Mouse (Mus musculus) Muller cell, postnatal 12 days (primary cell): ENCODE measurements around the gene Dapl1.

Source experiments
- DNase-seq: peaks from one replicate; pipeline ENCODE4 v3.0.0-alpha.2; 2015; ENCODE audit errors: inconsistent ontology term

Dapl1 gene

DNA sequence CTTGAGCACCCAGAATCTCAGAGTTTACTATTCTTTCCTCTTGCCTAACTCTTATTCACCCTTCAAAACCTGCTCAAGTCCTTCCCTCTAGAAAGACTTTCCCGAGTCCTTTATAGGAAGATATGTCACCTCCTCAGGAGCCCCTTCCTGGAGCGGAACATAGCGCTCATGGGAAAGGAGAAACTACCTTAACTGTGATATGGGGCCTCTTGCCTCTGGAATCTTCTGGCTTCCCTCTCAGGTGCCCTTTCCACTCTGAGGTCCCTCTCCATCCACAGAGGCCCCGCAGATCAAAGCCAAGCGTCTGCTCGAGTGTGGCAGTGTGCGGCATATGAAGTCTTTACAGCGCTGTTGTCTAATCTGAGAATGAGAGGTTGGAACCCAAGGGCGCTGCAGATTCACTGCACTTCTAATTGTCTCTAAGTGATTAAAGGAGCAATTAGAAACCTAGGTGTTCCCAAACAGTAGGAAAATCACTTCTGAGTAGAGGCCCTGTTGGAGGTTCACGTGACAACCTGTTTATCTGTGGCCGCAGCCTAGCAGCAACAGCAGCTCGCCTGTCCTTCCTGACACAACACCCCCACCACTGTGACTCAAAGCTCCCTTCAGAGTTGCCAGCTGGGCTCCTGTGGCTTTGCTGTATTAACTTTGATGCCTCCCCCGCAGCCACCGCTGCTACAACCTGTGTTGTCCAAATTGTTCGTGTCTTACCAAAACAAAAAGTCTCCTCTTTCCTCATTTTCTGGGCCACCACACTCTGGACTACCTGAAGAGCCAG lies 49.7 kb downstream of the Dapl1 start:
- DNase-seq, result no peak

DNA sequence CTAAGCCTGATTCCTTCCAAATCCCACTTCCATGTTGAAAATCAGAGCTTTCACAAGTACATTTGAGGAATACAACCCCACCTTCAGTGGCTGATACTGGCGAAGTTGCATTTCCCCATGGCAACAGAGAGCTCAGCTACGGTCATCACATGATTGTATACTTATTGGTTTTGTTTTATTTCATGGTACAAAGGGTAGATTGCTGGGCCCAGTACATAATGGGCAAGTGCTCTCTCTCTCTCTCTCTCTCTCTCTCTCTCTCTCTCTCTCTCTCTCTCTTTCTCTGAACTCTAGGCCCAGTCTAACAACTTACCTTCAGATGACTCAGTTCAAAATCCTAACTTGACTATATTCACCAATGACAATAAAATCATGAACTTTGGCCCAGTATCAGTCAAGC lies 52.5 kb downstream of the Dapl1 start:
- no peak for DNase-seq

DNA sequence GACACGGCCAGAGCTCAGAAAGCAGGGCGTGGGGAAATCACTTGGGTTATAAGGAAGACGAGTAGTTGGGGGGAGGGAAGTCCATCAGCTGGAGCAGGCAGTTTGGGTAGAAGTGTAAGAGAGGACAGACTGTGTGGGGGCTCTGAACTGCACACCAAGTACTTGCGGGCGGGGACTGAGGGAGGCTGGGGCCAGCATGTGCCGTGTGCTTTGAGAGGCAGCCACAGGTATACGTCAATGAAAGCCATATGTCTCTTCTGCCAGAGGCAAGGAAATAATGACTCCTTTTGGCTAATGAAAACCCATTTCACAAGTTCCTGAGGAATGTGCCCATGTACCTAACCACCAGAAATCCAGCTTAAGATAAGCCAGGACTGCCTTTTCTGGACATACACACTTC lies 53.6 kb downstream of the Dapl1 start:
- no peak for DNase-seq

DNA sequence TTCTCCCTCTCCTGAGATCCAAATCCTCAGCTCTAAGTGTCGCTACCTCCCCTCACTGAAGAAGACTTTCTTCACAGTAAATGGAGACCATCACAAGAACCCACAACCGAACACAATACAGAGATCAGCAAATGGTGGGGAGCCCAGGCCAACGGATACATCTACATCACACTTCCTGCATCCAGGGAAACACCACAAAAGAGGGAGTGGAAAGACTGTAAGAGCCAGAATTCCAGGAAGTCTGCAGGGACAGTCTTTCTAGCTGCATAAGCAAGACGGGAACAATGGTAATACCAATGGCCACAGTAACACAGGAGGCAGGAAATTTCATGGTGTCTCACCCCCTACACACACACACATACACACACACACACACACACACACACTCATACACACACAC lies 55.3 kb downstream of the Dapl1 start:
- no peak for DNase-seq

DNA sequence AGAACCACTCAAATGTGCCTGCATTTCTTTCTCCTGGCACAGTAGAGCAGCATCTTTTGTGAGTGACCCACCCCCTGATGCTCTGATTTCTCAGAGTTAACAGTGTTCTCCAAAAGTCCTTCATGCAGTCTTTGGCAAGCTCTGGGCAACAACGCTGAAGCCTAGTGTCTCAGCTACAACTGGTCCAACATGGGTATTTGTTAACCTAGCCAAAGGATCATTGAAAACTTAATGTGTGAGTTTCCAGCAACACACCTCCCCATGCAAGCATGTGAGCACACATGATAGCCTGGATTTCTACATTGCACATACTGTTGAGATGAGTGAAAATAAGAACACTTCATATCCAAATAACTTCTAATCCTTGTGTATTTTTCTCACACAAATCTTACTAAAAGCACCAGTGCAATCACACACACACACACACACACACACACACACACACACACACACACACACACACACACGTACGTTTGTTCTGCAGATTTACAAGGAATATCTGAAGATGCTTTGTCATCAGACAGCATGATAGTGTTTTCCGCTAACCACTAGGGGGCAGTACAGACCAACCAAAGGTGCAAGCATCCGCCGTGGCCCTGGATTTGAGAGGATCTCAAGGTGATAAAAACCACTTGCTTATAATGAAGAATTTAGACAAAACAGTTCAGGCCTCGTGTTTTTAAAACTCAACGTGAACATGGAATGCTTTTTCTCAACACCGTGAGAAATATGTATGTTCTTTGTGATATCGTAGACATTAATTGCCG lies 56.9 kb downstream of the Dapl1 start:
- peak; percentile 62 for DNase-seq

DNA sequence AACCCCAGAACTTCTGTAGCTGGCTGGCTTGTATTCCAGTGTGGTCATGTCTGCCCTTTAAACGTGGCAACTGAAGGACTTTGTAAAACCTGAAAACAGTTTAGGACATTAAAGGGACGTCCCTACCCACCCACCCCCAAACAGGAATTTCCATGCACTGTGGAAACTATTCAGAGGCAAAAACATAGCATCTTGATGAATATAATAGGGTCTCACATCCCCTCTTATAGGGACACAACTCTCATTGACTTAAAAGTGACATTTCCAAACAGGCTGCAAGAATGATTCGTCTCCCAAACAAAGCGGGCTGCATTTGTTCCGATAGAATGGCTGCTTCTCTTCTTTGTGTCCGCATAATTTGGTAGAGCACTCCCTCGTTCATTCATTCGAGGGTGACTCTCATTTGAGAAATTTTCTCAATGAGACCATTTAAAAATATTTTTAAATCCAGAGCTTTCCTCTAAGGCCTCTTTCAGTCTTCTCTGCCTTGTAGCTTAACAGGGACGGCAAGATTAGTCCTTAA lies 59.2 kb downstream of the Dapl1 start:
- DNase-seq, result peak; percentile 65

DNA sequence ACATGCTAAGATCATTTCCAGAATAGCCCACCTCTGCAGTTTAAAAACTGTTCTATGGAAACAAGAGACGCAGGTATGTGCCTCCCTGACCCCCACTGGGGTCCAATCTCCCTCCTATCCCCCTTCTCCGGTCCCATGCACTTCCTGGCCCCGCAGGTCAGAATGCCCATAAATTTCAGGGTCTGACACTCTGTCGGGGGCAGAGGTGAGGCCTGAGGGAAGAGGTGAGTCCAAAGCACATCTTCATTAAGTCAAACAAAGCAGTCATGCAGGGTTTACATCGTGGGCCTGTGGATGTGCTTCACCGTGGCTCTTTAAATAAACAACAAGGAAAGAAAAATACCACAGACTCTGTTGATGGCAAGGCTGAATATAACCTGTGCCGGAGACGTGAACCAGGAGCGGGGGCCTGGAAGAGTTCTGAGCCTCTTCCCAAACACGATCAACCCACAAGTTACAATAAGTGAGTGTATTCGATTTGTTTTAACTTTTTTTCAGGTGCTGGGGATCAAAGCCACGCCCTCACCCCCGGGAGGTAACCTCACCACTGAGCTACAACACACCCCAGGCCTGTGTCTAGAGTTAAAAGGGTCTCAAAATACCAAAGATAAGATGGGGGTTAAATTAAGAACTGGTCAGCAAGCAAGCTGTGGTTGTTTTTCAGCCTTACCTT lies 59.9 kb downstream of the Dapl1 start:
- DNase-seq, result no peak

DNA sequence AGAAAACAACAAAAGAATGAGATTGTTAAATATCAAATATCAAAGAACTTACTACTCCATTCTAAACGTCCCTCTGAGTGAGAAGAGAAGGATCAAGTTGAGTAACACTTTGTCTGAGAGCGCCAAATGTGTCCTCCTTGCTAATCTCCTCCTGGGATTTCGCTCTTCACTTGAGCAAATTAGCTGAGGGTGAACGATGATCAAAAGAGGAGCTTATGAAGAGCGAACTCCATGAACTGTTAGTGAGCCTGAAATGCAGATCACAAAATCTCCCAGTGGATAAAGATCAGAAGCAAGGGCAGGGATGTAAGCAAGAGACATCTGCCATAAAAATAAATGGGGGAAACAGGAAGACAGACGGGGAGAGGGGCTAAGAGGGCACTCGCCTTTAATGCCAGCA lies 60.5 kb downstream of the Dapl1 start:
- DNase-seq, result no peak

DNA sequence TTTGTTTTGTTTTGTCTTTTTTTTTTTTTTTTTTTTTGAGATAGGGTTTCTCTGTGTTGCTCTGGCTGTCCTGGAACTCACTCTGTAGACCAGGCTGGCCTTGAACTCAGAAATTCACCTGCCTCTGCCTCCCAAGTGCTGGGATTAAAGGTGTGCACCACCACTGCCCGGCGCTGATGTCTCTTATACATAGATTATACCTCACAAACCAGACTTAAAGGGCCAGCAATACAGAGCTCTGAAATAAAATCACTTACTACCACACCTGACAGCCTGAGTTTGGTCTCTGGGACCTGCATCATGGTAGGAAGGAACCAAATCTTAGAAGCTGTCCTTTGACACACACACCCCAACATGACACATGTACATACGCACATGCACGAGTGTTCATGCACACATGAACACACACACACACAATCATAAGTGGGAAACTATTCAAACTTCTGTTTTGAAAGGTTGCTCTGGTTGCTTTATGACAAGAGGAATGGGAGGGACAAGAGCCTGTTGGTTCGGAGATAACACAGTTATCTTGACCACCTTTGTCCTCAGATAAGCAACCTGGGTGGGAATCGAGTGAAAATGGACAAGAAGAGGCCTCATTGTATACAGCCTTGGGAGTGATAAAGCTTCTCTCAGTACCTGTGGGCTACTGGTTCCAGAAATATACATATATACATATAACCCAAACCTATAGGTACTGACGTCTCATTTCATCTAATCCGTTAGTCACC lies 63.1 kb downstream of the Dapl1 start:
- no peak for DNase-seq

DNA sequence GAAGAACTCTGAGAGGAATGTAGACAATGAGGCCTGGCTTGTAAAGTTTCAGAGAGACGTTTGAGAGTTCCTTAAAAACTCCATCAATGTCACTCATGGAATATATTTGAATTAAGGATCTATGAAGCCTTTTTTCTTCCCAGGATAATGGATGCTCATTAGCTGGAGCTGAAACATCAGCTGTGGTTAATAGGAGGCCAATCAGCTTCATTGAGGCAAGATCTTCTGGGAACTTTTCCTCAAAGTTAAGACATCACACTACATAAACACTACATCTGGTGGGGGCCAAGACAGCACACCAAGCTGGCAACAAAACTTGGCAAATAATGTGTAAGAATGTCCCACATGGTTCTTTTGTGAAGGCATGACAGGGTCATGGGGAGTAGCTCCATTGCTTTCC lies 68.3 kb downstream of the Dapl1 start:
- no peak for DNase-seq

DNA sequence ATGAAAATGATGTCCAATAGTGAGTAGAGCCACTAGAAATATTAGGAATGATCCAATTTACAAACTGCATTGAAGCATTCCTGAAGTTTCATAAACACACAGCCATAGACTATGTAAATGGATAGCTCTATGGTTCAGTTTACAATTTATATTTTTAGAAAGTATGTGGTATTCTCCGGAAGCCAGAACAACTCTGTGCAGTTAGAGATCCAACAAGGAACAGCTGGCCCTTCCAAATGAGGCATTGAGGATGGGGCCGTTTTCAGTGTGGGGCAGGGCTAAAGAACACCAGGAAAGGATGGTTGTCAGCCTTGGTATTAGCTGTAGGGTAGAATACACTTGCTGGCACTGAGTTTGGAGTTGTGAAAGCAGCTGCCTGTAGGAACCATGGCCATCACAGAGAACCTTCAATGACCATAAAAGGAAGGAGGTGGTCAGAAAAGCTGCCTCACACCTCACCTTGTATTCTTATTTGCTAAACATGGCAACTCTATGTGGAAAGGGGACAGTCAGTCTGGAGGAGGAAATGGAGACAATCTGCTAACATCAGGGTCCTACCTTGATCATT lies 70.0 kb downstream of the Dapl1 start:
- DNase-seq, result no peak
